Mouse (Mus musculus): ENCODE measurements at regions not wholly inside any gene's neighbourhood (a gene's known extent, or its start where the extent isn't known, plus 50 kb on each side); places are given as distances from the start of the nearest gene placed in this dataset.

DNA sequence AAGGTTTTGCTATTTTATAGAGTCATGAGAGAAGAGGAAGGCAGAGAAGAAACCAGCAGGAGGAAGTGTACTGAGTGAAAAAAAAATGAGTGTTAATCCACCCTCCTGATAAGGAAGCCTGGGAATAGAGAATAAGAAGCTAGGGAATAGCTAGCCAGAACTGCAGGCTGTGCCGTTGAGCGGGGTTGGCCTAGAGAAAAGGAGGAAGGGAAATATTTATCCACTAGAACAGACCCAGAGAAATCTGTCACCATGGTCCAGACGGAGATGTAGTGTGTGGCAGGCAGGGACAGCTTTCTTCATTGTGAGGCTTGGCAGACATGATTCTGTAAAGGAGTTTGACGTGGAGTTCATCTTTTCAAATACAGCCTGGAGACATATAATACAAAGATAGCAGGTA lies 397.4 kb downstream of the Epha3 start:
- H3K4me1 ChIP-seq (ENCODE audit: control insufficient read depth in 2 of 2, insufficient read depth in 2 of 2, low read length in 2 of 2, poor library complexity in 1 of 2), result peaks cover 0 to 3% of the 10 kb centered on the region in 2 experiments; a peak in 1 of 4 replicates
- TF ChIP-seq HCFC1 (IDR thresholded peaks at IDR 0.05; ENCODE audit: borderline replicate concordance, insufficient read depth, low read length) (no peak), ZNF384 (IDR thresholded peaks at IDR 0.05; ENCODE audit: low read depth, low read length) (no peak), ZC3H11A (IDR thresholded peaks at IDR 0.05; ENCODE audit: borderline replicate concordance, low read depth, low read length) (no peak), CHD2 (IDR thresholded peaks at IDR 0.05; ENCODE audit: low read depth, low read length) (no peak), MAFK (IDR thresholded peaks at IDR 0.05; ENCODE audit: insufficient read depth, low read depth, low read length) (no peak)
- no peaks in the 10 kb centered on the region for H3K36me3 ChIP-seq (ENCODE audit: control insufficient read depth, insufficient read depth, low read length, poor library complexity, severe bottlenecking)
- no peak overlapping the region for H3K4me3 ChIP-seq (ENCODE audit: insufficient read depth in 1 of 2, low read depth in 1 of 2, low read length in 2 of 2, poor library complexity in 1 of 2, severe bottlenecking in 1 of 2)
- in situ Hi-C loops (cut with MboI; ENCODE audit: low sequenced_read_pairs in 2 of 2, unreplicated experiment in 2 of 2), result no loop called here
- H3K9ac ChIP-seq (ENCODE audit: insufficient read depth, low read depth, low read length, poor library complexity, severe bottlenecking), result no peak overlapping the region
- no peaks in the 10 kb centered on the region for H3K9me3 ChIP-seq (ENCODE audit: control insufficient read depth, insufficient read depth, low read depth, low read length)
- no peak overlapping the region for H3K27ac ChIP-seq (ENCODE audit: insufficient read depth, low read depth, low read length, poor library complexity, severe bottlenecking)
- DNase-seq (ENCODE audit: low read depth, low spot score), result no peak

DNA sequence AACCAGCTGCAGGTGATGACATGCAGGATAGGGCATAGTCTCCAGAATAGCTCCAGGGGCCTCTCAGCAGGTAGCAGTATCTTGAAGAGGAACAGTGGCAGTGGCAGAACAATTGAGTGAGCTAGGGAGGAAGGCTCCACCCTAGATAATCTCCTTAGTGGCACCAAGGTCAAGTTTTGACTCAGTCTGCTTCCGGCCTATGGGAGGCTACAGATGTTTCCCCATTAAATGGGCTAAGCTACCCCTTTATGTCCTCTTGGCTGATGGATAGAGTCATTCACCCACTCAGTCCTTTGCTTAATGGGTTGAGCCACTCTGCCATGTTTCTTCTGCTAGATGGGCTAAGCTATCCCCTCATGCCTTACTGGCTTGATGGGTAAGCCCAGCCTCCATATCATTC lies 395.1 kb downstream of the Epha3 start:
- H3K9me3 ChIP-seq (ENCODE audit: control insufficient read depth, insufficient read depth, low read depth, low read length), result no peaks in the 10 kb centered on the region
- H3K4me1 ChIP-seq (ENCODE audit: control insufficient read depth in 2 of 2, insufficient read depth in 2 of 2, low read length in 2 of 2, poor library complexity in 1 of 2), result peaks cover 0 to 3% of the 10 kb centered on the region in 2 experiments; a peak in 1 of 4 replicates
- no peaks in the 10 kb centered on the region for H3K36me3 ChIP-seq (ENCODE audit: control insufficient read depth, insufficient read depth, low read length, poor library complexity, severe bottlenecking)
- TF ChIP-seq CHD2 (IDR thresholded peaks at IDR 0.05; ENCODE audit: low read depth, low read length) (no peak), ZC3H11A (IDR thresholded peaks at IDR 0.05; ENCODE audit: borderline replicate concordance, low read depth, low read length) (no peak), MAFK (IDR thresholded peaks at IDR 0.05; ENCODE audit: insufficient read depth, low read depth, low read length) (no peak), ZNF384 (IDR thresholded peaks at IDR 0.05; ENCODE audit: low read depth, low read length) (no peak), HCFC1 (IDR thresholded peaks at IDR 0.05; ENCODE audit: borderline replicate concordance, insufficient read depth, low read length) (no peak)
- H3K27ac ChIP-seq (ENCODE audit: insufficient read depth, low read depth, low read length, poor library complexity, severe bottlenecking), result no peak overlapping the region
- in situ Hi-C loops (cut with MboI; ENCODE audit: low sequenced_read_pairs in 2 of 2, unreplicated experiment in 2 of 2), result no loop called here
- peak; percentile 11 for DNase-seq (ENCODE audit: low read depth, low spot score)
- H3K4me3 ChIP-seq (ENCODE audit: insufficient read depth in 1 of 2, low read depth in 1 of 2, low read length in 2 of 2, poor library complexity in 1 of 2, severe bottlenecking in 1 of 2), result no peak overlapping the region
- H3K9ac ChIP-seq (ENCODE audit: insufficient read depth, low read depth, low read length, poor library complexity, severe bottlenecking), result no peak overlapping the region
